Mouse (Mus musculus): ENCODE results near the gene Gemin5.

DNA sequence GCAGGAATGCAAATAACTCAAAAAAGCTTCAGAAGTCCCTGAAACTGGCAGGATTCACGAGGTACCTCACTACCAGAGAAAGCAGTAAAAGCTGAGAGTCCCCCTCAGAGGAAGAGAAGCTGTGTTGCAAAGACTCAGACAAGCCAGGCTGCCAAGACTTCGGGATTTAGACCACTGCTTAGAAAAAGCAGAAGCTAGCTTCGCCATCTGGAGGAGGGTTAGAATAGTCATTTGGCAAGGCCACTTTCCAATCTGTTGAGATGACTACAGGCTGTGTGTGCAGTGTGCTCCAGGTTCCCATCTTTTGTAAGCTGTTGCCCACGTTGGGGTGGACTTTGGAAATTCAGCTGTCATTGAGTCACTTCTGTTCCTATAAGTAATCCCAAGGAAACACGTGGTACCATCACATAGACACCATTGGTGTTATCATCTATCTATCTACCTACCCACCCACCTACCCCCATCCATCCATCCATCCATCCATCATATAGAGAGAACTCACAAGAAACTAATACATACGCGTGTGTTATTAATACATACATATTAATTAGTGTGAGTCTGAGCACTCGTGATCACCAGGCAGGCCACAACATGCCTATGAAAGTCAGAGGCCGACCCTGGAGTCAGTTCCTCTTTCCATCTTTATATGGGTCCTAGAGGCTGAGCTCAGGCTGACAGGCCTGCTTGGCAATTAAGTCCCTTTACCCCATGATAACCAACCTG, 24.5 kb downstream of the Gemin5 start:
- TF ChIP-seq CTCF (IDR thresholded peaks at IDR 0.05; ENCODE audit: control insufficient read depth, insufficient read depth, insufficient replicate concordance, low read depth, low read length) = no peak
- TF ChIP-seq POLR2A (IDR thresholded peaks at IDR 0.05; ENCODE audit: control insufficient read depth, low read depth, low read length) = no peak

All from testis, adult 2 months (tissue).